Mouse (Mus musculus): ENCODE measurements around the gene Gm45234.

DNA sequence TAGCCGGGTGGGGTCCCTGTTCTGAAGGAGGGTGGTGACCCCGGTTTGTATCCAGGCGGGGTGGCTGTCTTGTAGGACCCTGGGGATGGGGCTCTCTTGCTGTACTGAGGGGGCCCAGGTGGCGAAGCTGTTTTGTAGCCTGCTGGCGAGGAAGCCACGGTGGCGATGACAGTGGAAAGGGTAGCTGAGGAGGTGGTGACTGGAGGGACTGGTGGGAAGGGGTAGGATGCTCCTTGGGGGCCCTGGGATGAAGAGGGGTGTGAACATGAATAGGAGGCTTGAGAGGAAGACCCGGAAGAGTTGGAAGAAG is 9.6 kb downstream of the Gm45234 start:
- no peak for TF ChIP-seq POLR2AphosphoS5 (IDR thresholded peaks at IDR 0.05; ENCODE audit: insufficient replicate concordance, low read depth, low read length)
- TF ChIP-seq CTCF (IDR thresholded peaks at IDR 0.05; ENCODE audit: low read depth, low read length): no peak
- no peak for TF ChIP-seq GATA1 (IDR thresholded peaks at IDR 0.05; ENCODE audit: borderline replicate concordance, low read length)
- TF ChIP-seq TAL1 (conservative IDR thresholded peaks at IDR 0.05; ENCODE audit: low read depth, low read length): no peak
- TF ChIP-seq GATA2 (IDR thresholded peaks at IDR 0.05; ENCODE audit: borderline replicate concordance, low read depth, low read length): no peak
